Mouse (Mus musculus) forebrain, embryonic 11.5 days (tissue): ENCODE data around the gene Axl. TPM values are rescaled to one million over a fixed set of nuclear protein-coding genes. Genes with fewer than 3 reads are reported as not detected.

Experiments
- ATAC-seq: fragments of 200-750 bp; cut with Nextera tagmentation; replicated peaks from 2 replicates; pipeline ENCODE4 v1.8.0; 2017; ENCODE audit warnings: moderate TSS enrichment; ENCODE audit not compliant: low FRiP score
- DNase-seq: peaks from one replicate; pipeline ENCODE4 v3.0.0-alpha.2; 2017; ENCODE audit warnings: low spot score
- H3K27ac ChIP-seq: fragments of 300-500 bp; sonication (generic); 2 replicates; pipeline ENCODE4 v1.5.1; 2014; ENCODE audit warnings: low read depth, low read length
- H3K27me3 ChIP-seq: fragments of 300-500 bp; sonication (generic); 2 replicates; pipeline ENCODE4 v1.6.1; 2014; ENCODE audit warnings: mild to moderate bottlenecking, low read length, mixed read lengths; ENCODE audit not compliant: control insufficient read depth, insufficient read depth
- H3K36me3 ChIP-seq: fragments of 300-500 bp; sonication (generic); 2 replicates; pipeline ENCODE4 v1.6.1; 2014; ENCODE audit warnings: mild to moderate bottlenecking, low read length, moderate library complexity, mixed read lengths; ENCODE audit not compliant: control insufficient read depth, insufficient read depth
- H3K4me1 ChIP-seq: fragments of 300-500 bp; sonication (generic); replicated peaks from 2 replicates; pipeline ENCODE4 v1.6.1; 2014; ENCODE audit warnings: low read length, mixed read lengths; ENCODE audit not compliant: control insufficient read depth, insufficient read depth
- H3K4me2 ChIP-seq: fragments of 300-500 bp; sonication (generic); 2 replicates; pipeline ENCODE4 v1.6.1; 2014; ENCODE audit warnings: low read depth, mild to moderate bottlenecking, low read length, moderate library complexity, mixed read lengths; ENCODE audit not compliant: severe bottlenecking
- H3K4me3 ChIP-seq: fragments of 300-500 bp; sonication (generic); 2 replicates; pipeline ENCODE4 v1.5.1; 2014; ENCODE audit warnings: low read depth, low read length
- H3K9ac ChIP-seq: fragments of 300-500 bp; sonication (generic); 2 replicates; pipeline ENCODE4 v1.6.1; 2014; ENCODE audit warnings: low read length
- H3K9me3 ChIP-seq: fragments of 300-500 bp; sonication (generic); 2 replicates; pipeline ENCODE4 v1.6.1; 2016; ENCODE audit warnings: low read length, mixed read lengths; ENCODE audit not compliant: control insufficient read depth
- WGBS: fragments of 180-500 bp; shearing (Covaris S2); extraction: QIAGEN DNeasy Blood & Tissue Kit; methylation state at CpG from one replicate; pipeline ENCODE4 v1.1.7; 2014; 5-methylcytosine and 5-hydroxymethylcytosine counted together
- microRNA-seq: library from miRNA; unstranded; fragments of <30 nt; microRNA quantifications from one replicate; pipeline ENCODE4, GENCODE M21; 2016; ENCODE audit not compliant: insufficient number of aligned reads
- polyA plus RNA-seq: library from polyadenylated mRNA; unstranded; fragments of >200 nt; fragmentation: Nextera tagmentation; extraction: Ambion mirVana; gene quantifications from 2 replicates; pipeline ENCODE4 v1.2.1, GENCODE M21; 2014

Gene Axl
- polyA plus RNA-seq, 1 experiment from 2014 or later: 37.2 TPM

DNA sequence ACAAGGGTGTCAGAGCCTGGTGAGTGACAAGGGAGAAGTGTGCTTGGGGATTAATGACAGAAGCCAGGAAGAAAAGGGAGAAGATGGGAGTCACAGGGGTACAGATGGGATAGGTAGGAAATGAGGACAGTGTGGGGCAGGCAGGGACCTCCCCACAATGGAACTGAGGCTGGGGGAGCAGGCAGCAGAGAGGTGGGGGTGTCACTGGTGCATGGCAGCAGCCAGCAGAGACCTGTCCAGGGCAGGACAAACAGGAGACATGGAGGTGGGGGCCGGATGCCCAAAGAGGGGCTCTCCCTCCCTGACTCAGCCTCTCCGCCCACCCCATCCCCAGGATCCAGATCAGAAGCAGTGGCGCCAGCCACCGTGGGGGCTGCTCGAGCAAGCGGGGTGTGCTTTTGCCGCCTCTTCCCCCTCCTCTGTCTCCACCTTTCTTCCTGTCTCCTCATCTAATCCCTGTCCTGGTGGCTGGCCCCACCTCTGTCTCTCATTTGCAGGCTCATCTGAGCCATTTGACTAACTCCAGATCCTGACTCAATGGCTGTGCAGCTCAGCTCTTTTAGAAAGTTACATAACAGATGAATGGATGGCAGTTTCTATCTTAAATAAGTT lies 77.9 kb downstream of the Axl start:
- H3K27ac ChIP-seq: no peak overlapping the region
- peaks cover 7% of the 10 kb centered on the region for H3K36me3 ChIP-seq
- ATAC-seq (0 out of 2 replicates have a peak, but pooled peaks have one; percentile 31), DNase-seq (no peak)
- peak overlapping the region; percentile 24 for H3K9ac ChIP-seq
- peaks cover 4% of the 10 kb centered on the region; the same call in 1 of the 2 replicates for H3K4me1 ChIP-seq
- WGBS: 4% methylated on average over 7 of the region's 7 CpGs
- no peaks in the 10 kb centered on the region for H3K9me3 ChIP-seq
- no peak overlapping the region for H3K4me3 ChIP-seq
- H3K27me3 ChIP-seq: no peaks in the 10 kb centered on the region
- no peak overlapping the region for H3K4me2 ChIP-seq

- peak; percentile 6; the same call in 1 of the 2 replicates for ATAC-seq
- Histone ChIP-seq H3K9me3 (no peaks in the 10 kb centered on the region), H3K27me3 (no peaks in the 10 kb centered on the region), H3K4me1 (peaks cover 4% of the 10 kb centered on the region; the same call in 1 of the 2 replicates), H3K9ac (0 out of 2 replicates have a peak overlapping the region, but pooled peaks have one; percentile 12), H3K36me3 (peaks cover 7% of the 10 kb centered on the region), H3K4me2 (0 out of 2 replicates have a peak overlapping the region, but pooled peaks have one; percentile 5), H3K27ac (no peak overlapping the region), H3K4me3 (no peak overlapping the region)
- DNase-seq: no peak
- 19% methylated on average over 12 of the region's 12 CpGs for WGBS
Measured at GRCm38 (mm10) chr7:25709961-25710360, 78.5 kb downstream of the Axl start.

- ATAC-seq: no peak
- H3K4me1 ChIP-seq: peaks cover 4% of the 10 kb centered on the region; the same call in 1 of the 2 replicates
- no peak for DNase-seq
- H3K36me3 ChIP-seq: no peaks in the 10 kb centered on the region; the same call in 1 of the 2 replicates
- WGBS: 72% methylated on average over 15 of the region's 15 CpGs
- no peak overlapping the region for H3K9ac ChIP-seq
- no peak overlapping the region for H3K27ac ChIP-seq
- no peak overlapping the region for H3K4me3 ChIP-seq
- H3K27me3 ChIP-seq: no peaks in the 10 kb centered on the region; the same call in 1 of the 2 replicates
- H3K4me2 ChIP-seq: no peak overlapping the region
- H3K9me3 ChIP-seq: no peaks in the 10 kb centered on the region
Measured at GRCm38 (mm10) chr7:25707581-25708292, 80.8 kb downstream of the Axl start.

Small RNA genes within 50 kb of the gene (microRNA-seq; reads per million reads assigned to microRNA genes)
- gene Gm24865: not detected

Other genes with a start within 250 kb of the Axl start
- 0.13 TPM in 1 of 2 replicates, not detected in the other for gene Ceacam2, start 248.8 kb downstream of the Axl start, polyA plus RNA-seq
- gene Erich4, start 172.8 kb downstream of the Axl start, polyA plus RNA-seq: not detected in 2 replicates
- gene Dmac2, start 169.3 kb downstream of the Axl start, polyA plus RNA-seq: 22.2 and 23.4 TPM in 2 replicates
- 0.29 and 0.99 TPM in 2 replicates for gene B3gnt8, start 162.1 kb downstream of the Axl start, polyA plus RNA-seq
- gene Bckdha, start 129.7 kb downstream of the Axl start, polyA plus RNA-seq: 30.5 and 38.0 TPM in 2 replicates
- 52.2 and 56.4 TPM in 2 replicates for gene Exosc5, start 129.5 kb downstream of the Axl start, polyA plus RNA-seq
- 2.7 and 3.2 TPM in 2 replicates for gene Tmem91, start 113.5 kb downstream of the Axl start, polyA plus RNA-seq
- gene B9d2, start 107.9 kb downstream of the Axl start, polyA plus RNA-seq: 30.4 and 35.1 TPM in 2 replicates
- gene Tgfb1, start 101.7 kb downstream of the Axl start, polyA plus RNA-seq: 1.1 and 1.6 TPM in 2 replicates
- gene Ccdc97, start 69.6 kb downstream of the Axl start, polyA plus RNA-seq: 37.8 and 41.2 TPM in 2 replicates
- gene Hnrnpul1, start 33.9 kb downstream of the Axl start, polyA plus RNA-seq: 83.8 and 87.5 TPM in 2 replicates
- 0.32 and 0.35 TPM in 2 replicates for gene Cyp2s1, start 28.2 kb upstream of the Axl start, polyA plus RNA-seq
- gene Cyp2b10, start 108.9 kb upstream of the Axl start, polyA plus RNA-seq: not detected in 2 replicates